Mouse (Mus musculus): ENCODE results near the gene Kmt2c. TPM values are rescaled to one million over a fixed set of nuclear protein-coding genes. Genes with fewer than 3 reads are reported as not detected.

Gene Kmt2c
- total RNA-seq, 1 experiment: 50.6 TPM

DNA sequence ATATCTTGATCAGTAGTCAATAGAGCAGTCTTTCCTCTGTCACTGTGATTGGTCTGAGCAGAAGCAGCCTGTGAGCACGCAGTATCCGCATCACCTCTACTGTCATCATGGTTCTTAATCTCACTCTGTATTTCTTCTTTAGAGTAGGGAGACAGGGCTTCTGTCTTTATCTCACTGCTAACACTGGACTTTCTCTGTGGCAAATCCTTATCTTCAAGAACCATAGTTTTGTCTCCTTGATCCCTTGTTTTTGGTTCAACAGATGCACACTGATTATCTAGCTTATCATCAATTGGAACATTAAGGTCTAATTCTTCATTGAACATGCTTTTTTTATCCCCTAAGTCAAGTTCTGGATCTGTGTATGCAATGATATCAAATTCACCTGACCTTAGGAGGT, 188.4 kb downstream of the Kmt2c start:
- H3K27ac ChIP-seq (ENCODE audit: insufficient read depth, low read depth, low read length, poor library complexity, severe bottlenecking): no peak overlapping the region
- no peaks in the 10 kb centered on the region for H3K4me1 ChIP-seq (ENCODE audit: control insufficient read depth in 2 of 2, insufficient read depth in 2 of 2, low read length in 2 of 2, poor library complexity in 1 of 2)
- peaks cover 24% of the 10 kb centered on the region for H3K36me3 ChIP-seq (ENCODE audit: control insufficient read depth, insufficient read depth, low read length, poor library complexity, severe bottlenecking)
- in situ Hi-C loops (cut with MboI; ENCODE audit: low sequenced_read_pairs in 2 of 2, unreplicated experiment in 2 of 2): no loop called here
- TF ChIP-seq HCFC1 (IDR thresholded peaks at IDR 0.05; ENCODE audit: borderline replicate concordance, insufficient read depth, low read length) (no peak), MAFK (IDR thresholded peaks at IDR 0.05; ENCODE audit: insufficient read depth, low read depth, low read length) (no peak), ZC3H11A (IDR thresholded peaks at IDR 0.05; ENCODE audit: borderline replicate concordance, low read depth, low read length) (no peak), CHD2 (IDR thresholded peaks at IDR 0.05; ENCODE audit: low read depth, low read length) (no peak), ZNF384 (IDR thresholded peaks at IDR 0.05; ENCODE audit: low read depth, low read length) (no peak)
- no peak overlapping the region for H3K9ac ChIP-seq (ENCODE audit: insufficient read depth, low read depth, low read length, poor library complexity, severe bottlenecking)
- H3K4me3 ChIP-seq (ENCODE audit: insufficient read depth in 1 of 2, low read depth in 1 of 2, low read length in 2 of 2, poor library complexity in 1 of 2, severe bottlenecking in 1 of 2): no peak overlapping the region
- no peak for DNase-seq (ENCODE audit: low read depth, low spot score)
- no peaks in the 10 kb centered on the region for H3K9me3 ChIP-seq (ENCODE audit: control insufficient read depth, insufficient read depth, low read depth, low read length)

DNA sequence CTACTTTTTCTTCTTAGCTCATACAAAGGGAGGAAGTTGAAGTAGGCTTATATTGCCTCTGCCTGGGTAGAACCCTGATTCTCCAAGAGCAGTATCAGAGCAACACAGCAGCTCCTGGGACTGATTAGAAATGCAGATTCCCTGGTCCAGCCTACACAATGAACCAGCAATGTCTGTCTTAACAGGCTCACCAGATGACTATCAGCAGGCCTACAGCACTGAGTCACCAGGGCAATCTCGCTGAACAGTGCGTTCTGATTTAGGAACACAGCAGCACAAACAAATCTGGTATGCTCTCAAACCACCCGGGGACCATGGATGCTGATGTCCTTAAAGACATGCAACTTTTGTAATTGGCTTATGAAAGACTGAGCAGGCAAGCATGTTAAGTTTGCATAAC, 201.8 kb downstream of the Kmt2c start:
- DNase-seq (ENCODE audit: low read depth, low spot score): no peak
- Histone ChIP-seq H3K4me3 (ENCODE audit: insufficient read depth in 1 of 2, low read depth in 1 of 2, low read length in 2 of 2, poor library complexity in 1 of 2, severe bottlenecking in 1 of 2) (no peak overlapping the region), H3K4me1 (ENCODE audit: control insufficient read depth in 2 of 2, insufficient read depth in 2 of 2, low read length in 2 of 2, poor library complexity in 1 of 2) (no peaks in the 10 kb centered on the region), H3K36me3 (ENCODE audit: control insufficient read depth, insufficient read depth, low read length, poor library complexity, severe bottlenecking) (peaks cover 19% of the 10 kb centered on the region), H3K9me3 (ENCODE audit: control insufficient read depth, insufficient read depth, low read depth, low read length) (no peaks in the 10 kb centered on the region), H3K27ac (ENCODE audit: insufficient read depth, low read depth, low read length, poor library complexity, severe bottlenecking) (no peak overlapping the region), H3K9ac (ENCODE audit: insufficient read depth, low read depth, low read length, poor library complexity, severe bottlenecking) (no peak overlapping the region)
- TF ChIP-seq MAFK (IDR thresholded peaks at IDR 0.05; ENCODE audit: insufficient read depth, low read depth, low read length): no peak
- no peak for TF ChIP-seq ZC3H11A (IDR thresholded peaks at IDR 0.05; ENCODE audit: borderline replicate concordance, low read depth, low read length)
- no peak for TF ChIP-seq ZNF384 (IDR thresholded peaks at IDR 0.05; ENCODE audit: low read depth, low read length)
- no peak for TF ChIP-seq HCFC1 (IDR thresholded peaks at IDR 0.05; ENCODE audit: borderline replicate concordance, insufficient read depth, low read length)
- TF ChIP-seq CHD2 (IDR thresholded peaks at IDR 0.05; ENCODE audit: low read depth, low read length): no peak
- in situ Hi-C loops (cut with MboI; ENCODE audit: low sequenced_read_pairs in 2 of 2, unreplicated experiment in 2 of 2): no loop called here

DNA sequence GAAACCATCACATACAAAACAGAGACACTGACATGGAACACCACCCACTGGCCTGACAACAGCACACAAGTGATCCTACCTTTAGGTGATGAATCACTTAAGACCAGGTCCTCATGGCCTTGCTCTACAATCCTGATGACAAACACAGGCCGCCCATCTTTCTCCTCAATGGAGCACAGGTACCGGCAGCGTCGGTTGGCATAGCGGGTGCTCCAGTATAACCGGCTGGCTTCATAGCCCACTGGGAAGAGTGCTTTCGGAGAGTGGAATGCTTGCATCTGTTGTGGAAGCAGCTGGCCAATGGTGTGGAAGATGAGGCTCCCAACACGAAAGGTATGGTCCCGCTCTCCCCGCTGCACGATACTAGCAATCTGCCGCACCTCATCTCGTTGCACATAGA, 214.6 kb downstream of the Kmt2c start:
- no peaks in the 10 kb centered on the region for H3K9me3 ChIP-seq (ENCODE audit: control insufficient read depth, insufficient read depth, low read depth, low read length)
- TF ChIP-seq ZC3H11A (IDR thresholded peaks at IDR 0.05; ENCODE audit: borderline replicate concordance, low read depth, low read length): no peak
- no peak for TF ChIP-seq MAFK (IDR thresholded peaks at IDR 0.05; ENCODE audit: insufficient read depth, low read depth, low read length)
- no peak for TF ChIP-seq CHD2 (IDR thresholded peaks at IDR 0.05; ENCODE audit: low read depth, low read length)
- TF ChIP-seq HCFC1 (IDR thresholded peaks at IDR 0.05; ENCODE audit: borderline replicate concordance, insufficient read depth, low read length): no peak
- TF ChIP-seq ZNF384 (IDR thresholded peaks at IDR 0.05; ENCODE audit: low read depth, low read length): no peak
- no peak overlapping the region for H3K9ac ChIP-seq (ENCODE audit: insufficient read depth, low read depth, low read length, poor library complexity, severe bottlenecking)
- H3K27ac ChIP-seq (ENCODE audit: insufficient read depth, low read depth, low read length, poor library complexity, severe bottlenecking): no peak overlapping the region
- DNase-seq (ENCODE audit: low read depth, low spot score): no peak
- peaks cover 16% of the 10 kb centered on the region; the same call in 1 of the 2 replicates for H3K36me3 ChIP-seq (ENCODE audit: control insufficient read depth, insufficient read depth, low read length, poor library complexity, severe bottlenecking)
- H3K4me1 ChIP-seq (ENCODE audit: control insufficient read depth in 2 of 2, insufficient read depth in 2 of 2, low read length in 2 of 2, poor library complexity in 1 of 2): no peaks in the 10 kb centered on the region
- no peak overlapping the region for H3K4me3 ChIP-seq (ENCODE audit: insufficient read depth in 1 of 2, low read depth in 1 of 2, low read length in 2 of 2, poor library complexity in 1 of 2, severe bottlenecking in 1 of 2)
- in situ Hi-C loops (cut with MboI; ENCODE audit: low sequenced_read_pairs in 2 of 2, unreplicated experiment in 2 of 2): no loop called here

- Histone ChIP-seq H3K9me3 (ENCODE audit: control insufficient read depth, insufficient read depth, low read depth, low read length) (no peaks in the 10 kb centered on the region), H3K27ac (ENCODE audit: insufficient read depth, low read depth, low read length, poor library complexity, severe bottlenecking) (no peak overlapping the region), H3K36me3 (ENCODE audit: control insufficient read depth, insufficient read depth, low read length, poor library complexity, severe bottlenecking) (peaks cover 13% of the 10 kb centered on the region; the same call in 1 of the 2 replicates), H3K4me3 (ENCODE audit: insufficient read depth in 1 of 2, low read depth in 1 of 2, low read length in 2 of 2, poor library complexity in 1 of 2, severe bottlenecking in 1 of 2) (no peak overlapping the region), H3K9ac (ENCODE audit: insufficient read depth, low read depth, low read length, poor library complexity, severe bottlenecking) (no peak overlapping the region), H3K4me1 (ENCODE audit: control insufficient read depth in 2 of 2, insufficient read depth in 2 of 2, low read length in 2 of 2, poor library complexity in 1 of 2) (peaks cover 2 to 6% of the 10 kb centered on the region in 2 experiments; a peak in 3 of 4 replicates)
- TF ChIP-seq MAFK (IDR thresholded peaks at IDR 0.05; ENCODE audit: insufficient read depth, low read depth, low read length): no peak
- no peak for TF ChIP-seq HCFC1 (IDR thresholded peaks at IDR 0.05; ENCODE audit: borderline replicate concordance, insufficient read depth, low read length)
- no peak for TF ChIP-seq CHD2 (IDR thresholded peaks at IDR 0.05; ENCODE audit: low read depth, low read length)
- TF ChIP-seq ZC3H11A (IDR thresholded peaks at IDR 0.05; ENCODE audit: borderline replicate concordance, low read depth, low read length): no peak
- TF ChIP-seq ZNF384 (IDR thresholded peaks at IDR 0.05; ENCODE audit: low read depth, low read length): no peak
- in situ Hi-C loops (cut with MboI; ENCODE audit: low sequenced_read_pairs in 2 of 2, unreplicated experiment in 2 of 2): no loop called here
- DNase-seq (ENCODE audit: low read depth, low spot score): no peak
Measured at GRCm38 (mm10) chr5:25276365-25276764, 222.2 kb downstream of the Kmt2c start.

GRCm38 (mm10) chr5:25275629-25276028, 223.0 kb downstream of the Kmt2c start:
- Histone ChIP-seq H3K4me3 (ENCODE audit: insufficient read depth in 1 of 2, low read depth in 1 of 2, low read length in 2 of 2, poor library complexity in 1 of 2, severe bottlenecking in 1 of 2) (no peak overlapping the region), H3K9me3 (ENCODE audit: control insufficient read depth, insufficient read depth, low read depth, low read length) (no peaks in the 10 kb centered on the region), H3K9ac (ENCODE audit: insufficient read depth, low read depth, low read length, poor library complexity, severe bottlenecking) (no peak overlapping the region), H3K4me1 (ENCODE audit: control insufficient read depth in 2 of 2, insufficient read depth in 2 of 2, low read length in 2 of 2, poor library complexity in 1 of 2) (peaks cover 2 to 6% of the 10 kb centered on the region in 2 experiments; a peak in 3 of 4 replicates), H3K27ac (ENCODE audit: insufficient read depth, low read depth, low read length, poor library complexity, severe bottlenecking) (0 out of 2 replicates have a peak overlapping the region, but pooled peaks have one; percentile 24), H3K36me3 (ENCODE audit: control insufficient read depth, insufficient read depth, low read length, poor library complexity, severe bottlenecking) (peaks cover 11% of the 10 kb centered on the region; the same call in 1 of the 2 replicates)
- in situ Hi-C loops (cut with MboI; ENCODE audit: low sequenced_read_pairs in 2 of 2, unreplicated experiment in 2 of 2): no loop called here
- TF ChIP-seq CHD2 (IDR thresholded peaks at IDR 0.05; ENCODE audit: low read depth, low read length) (no peak), ZNF384 (IDR thresholded peaks at IDR 0.05; ENCODE audit: low read depth, low read length) (no peak), ZC3H11A (IDR thresholded peaks at IDR 0.05; ENCODE audit: borderline replicate concordance, low read depth, low read length) (no peak), MAFK (IDR thresholded peaks at IDR 0.05; ENCODE audit: insufficient read depth, low read depth, low read length) (no peak), HCFC1 (IDR thresholded peaks at IDR 0.05; ENCODE audit: borderline replicate concordance, insufficient read depth, low read length) (no peak)
- DNase-seq (ENCODE audit: low read depth, low spot score): peak; percentile 27

Data from ES-E14 (cell line).